Mouse (Mus musculus) kidney, adult 18-20 months (tissue): ENCODE data around the gene Rimklb.
"Not testable (repeated sequence)": the region's sequence is repeated elsewhere in the genome, so short reads cannot be mapped to it uniquely, and the experiment has no call there.

Source experiments
- DNase-seq: peaks from one replicate; pipeline ENCODE4 v3.0.0; 2021

Rimklb gene

DNA sequence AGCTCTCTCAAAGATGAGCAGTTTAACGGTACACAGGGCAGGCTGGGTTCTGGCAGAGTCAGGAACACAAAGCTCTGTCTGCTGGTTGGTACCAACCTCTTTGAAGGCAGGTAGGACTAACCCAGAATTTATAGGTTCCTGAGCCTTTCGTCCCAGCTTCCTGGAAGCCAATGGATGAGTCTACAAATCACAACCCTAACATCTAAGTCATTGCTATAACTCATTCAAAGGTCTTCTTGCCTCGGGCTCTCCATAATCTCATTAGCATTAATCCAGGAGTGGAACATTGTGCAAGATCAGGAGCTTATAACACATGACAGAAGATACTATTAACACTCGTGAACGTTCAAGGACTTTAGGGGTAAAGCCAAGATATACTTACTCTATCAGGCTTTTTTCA lies at the start of gene Rimklb:
Gene Rimklb (minus strand): TSS at position 101 of the 400 bp plus-strand sequence.
- no peak for DNase-seq

DNA sequence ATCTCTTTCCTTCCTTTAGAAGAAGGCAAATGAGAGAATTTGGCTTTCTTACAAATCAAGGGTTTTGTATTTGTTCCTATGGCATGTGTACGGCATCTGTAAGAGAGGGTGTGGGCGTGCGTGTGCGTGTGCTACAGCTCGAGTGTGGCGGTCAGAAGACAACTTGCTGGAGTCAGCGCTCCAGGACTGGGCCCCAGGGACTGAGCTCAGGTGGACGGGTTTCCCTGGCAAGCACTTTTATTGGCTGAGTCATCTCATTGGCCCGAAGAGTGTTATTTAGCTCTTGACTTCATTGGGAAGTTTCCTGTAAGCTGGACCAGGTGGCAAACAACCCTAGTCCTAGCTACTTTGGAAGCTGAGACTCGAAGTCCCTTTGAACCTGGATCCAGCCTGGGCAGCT lies 47.4 kb upstream of the Rimklb start:
- no peak for DNase-seq

DNA sequence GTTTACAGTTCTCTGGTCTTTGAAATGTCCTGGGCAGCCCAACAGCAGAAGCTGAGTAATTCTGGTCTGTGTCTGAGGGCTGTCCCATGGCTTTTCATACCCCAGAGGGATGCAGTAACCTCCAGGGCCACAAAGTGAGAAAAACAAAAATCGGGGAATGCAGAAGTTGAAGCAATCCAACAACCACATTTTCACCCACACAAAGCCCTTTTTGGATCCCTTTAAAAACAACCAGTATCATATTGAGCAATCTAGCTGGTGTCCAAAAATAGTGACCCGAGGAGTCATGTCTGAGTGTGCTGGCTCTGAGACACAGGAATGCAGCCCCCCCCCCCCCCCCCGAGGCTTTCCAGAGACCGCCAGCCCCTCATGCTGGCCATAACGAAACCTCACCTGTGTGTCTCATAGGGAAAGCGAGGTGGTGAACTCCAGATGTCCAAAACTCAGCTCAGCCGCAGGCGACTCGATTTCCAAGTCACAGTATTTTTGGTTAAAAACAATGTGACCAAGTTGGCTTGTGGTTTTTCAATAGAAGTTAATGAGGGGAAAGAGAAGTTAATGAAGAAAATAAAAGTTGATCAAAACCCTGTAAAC lies 46.8 kb upstream of the Rimklb start:
- no peak for DNase-seq

DNA sequence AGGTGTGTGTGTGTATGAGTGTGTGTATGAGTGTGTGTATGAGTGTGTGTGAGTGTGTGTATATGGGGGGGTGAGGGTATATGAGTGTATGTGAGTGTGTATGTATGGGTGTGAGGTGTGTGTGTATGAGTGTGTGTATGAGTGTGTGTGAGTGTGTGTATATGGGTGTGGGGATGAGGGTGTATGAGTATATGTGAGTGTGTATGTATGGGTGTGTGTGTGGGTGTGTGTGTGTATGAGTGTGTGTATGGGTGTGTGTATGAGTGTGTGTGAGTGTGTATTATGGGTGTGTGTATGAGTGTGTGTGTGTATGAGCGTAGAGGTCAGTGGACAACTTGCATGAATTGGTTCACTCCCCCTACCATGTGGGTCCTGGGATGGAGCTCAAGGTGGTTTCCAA lies 46.1 kb upstream of the Rimklb start:
- DNase-seq: no peak

DNA sequence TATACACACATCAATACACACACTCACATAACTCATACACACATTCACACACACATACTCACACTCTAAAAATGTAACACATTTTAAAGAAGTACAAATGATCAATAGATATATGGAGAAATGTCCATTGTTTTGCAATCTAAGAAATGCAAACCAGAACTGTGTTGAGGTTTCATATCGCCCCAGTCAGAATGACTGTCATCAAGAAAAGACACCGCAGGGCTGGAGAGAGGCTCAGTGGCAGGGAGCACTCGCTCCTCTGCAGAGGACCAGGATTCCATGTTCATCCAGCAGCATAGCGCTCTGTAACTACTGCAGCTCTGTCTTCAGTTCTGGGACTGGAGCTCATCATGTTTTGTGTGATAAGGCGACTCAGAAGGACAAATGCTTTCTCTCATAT lies 45.0 kb upstream of the Rimklb start:
- DNase-seq: no peak

DNA sequence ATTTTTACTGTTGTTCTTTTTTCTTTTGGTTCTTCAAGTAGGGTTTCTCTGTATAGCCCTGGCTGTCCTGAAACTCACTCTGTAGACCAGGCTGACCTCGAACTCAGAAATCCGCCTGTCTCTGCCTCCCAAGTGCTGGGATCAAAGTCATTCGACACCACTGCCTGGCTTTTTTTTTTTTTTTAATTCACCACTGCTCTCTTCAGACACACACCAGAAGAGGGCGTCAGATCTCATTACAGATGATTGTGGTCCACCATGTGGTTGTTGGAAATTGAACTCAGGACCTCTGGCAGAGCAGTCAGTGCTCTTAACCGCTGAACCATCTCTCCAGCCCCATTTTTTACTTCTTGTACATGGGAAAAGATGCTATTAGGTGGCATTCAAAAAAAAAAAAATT lies 43.9 kb upstream of the Rimklb start:
- not testable (repeated sequence) for DNase-seq

DNA sequence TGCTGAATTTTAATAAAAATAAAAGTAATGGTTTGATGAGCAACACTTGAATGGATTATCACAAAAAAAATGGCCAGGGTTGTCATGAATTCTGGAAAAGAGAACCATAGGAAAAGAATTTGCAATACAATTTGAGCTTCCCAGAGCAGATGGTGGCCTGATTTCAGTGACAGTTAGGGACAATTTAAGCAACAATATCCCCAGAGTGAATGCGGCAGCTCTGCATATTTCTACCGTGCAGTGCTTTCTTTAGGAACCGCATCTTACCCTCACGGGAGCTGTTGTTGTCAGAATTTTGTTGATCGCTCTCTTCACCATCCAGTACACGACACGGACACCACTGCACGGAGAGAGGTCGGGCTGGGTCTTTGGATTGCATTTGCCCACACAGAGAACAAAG lies 41.0 kb upstream of the Rimklb start:
- no peak for DNase-seq

DNA sequence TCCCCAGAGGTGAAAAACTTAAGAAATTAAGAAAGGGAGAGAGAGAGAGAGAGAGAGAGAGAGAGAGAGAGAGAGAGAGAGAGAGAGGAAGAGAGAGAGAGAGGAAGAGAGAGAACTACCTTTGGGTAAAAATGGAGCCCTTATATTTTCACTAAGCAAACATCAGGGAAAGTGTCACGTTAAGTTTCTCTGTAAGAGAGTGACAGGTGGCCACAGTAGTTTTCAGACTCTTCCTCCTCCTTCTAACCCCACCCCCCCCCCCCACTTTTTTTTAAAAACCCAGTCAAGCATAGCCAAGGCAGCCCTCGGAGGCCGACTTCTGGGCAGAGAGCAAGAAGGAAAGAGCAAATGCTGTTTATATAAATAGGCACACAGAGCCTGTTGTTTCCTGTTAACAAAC lies 35.5 kb upstream of the Rimklb start:
- DNase-seq: no peak

DNA sequence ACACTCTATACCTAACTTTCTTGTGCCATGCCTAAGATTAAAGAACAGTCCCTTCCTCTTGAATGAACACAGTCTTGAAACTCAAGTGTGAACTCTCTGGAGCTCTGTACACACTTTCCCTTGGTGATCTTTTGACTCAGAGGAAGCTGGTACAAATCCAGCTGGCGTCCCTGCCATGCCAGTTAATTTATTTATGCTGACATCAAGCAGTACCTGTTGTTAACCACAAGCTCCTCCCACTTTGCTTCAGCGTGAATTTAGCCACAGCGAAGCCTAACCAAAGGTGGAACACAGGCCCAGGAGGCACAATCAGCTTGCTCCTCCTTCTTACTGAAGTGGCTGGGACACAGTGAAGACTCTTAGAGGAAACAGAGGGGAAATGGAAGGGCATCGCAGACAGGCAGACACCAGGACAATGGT lies 34.3 kb upstream of the Rimklb start:
- DNase-seq: peak; percentile 73

DNA sequence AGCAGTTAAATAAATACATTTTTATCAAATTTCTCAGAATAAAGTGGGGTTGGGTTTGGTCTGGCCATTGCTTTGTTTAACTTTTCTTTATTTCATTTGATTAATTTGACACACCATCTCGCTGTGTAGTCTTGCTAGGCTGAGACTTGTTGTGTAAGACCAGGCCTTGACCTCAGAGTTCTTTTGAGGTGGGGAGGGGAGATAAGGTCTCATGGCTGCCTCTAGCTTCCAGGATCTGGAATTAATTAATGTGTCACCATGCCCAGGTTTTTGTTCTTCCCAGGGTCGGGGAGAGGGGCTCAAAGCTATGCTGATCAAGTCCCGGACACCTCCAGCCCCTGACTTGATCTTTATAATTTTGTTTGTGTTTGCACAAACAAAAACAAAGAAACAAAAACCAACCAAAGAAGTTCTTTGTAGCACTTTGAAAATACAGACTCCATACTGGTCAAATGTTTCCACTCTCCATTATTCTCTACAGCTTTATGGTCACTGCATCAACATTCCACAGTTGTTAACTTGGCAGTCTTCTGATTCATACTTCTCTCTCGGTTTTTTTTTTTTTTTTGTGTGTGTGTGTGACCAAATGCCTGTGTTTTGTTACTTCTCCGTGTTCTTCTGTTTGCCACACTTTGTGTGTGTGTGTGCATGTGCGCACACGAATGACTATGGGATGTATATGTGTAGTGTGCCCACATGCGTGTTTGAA lies 33.1 kb upstream of the Rimklb start:
- DNase-seq: no peak

DNA sequence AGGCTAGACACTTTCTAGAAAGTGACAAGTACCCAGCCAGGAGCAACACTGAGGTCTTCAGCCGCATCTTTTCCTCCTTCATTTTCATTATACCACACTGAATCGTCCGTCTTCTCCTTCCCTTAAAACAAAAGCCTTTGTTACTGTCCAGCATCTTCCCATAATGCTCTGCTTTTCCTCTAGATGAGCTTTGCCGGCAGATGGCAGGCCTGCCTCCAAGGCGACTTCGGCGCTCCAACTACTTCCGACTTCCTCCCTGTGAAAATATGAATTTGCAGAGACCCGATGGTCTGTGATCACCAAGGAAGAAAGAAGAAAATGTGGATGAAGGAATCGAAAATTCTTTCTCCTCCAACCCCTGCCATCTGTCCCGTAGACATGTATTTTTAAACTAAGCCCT lies 29.6 kb upstream of the Rimklb start:
- DNase-seq: no peak

DNA sequence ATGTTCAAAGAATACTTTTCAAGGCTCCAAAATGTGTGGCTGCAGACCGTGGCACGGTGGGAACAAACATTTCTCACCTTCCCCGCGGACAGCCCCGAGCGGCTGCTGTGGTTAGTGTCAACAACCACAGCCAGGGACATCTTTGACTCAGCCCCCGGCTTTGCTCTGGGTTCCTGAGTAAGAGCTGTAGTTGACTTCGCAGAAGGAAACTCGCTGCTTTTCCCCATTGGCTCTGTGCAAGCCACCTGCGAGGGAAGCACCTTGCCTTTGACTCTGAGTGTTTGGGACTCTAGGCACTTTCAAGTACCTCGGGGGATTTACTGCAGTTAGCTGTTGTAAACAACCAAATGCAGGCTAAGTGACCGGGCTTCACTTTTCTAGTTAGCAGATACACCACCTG lies 29.0 kb upstream of the Rimklb start:
- DNase-seq: no peak

DNA sequence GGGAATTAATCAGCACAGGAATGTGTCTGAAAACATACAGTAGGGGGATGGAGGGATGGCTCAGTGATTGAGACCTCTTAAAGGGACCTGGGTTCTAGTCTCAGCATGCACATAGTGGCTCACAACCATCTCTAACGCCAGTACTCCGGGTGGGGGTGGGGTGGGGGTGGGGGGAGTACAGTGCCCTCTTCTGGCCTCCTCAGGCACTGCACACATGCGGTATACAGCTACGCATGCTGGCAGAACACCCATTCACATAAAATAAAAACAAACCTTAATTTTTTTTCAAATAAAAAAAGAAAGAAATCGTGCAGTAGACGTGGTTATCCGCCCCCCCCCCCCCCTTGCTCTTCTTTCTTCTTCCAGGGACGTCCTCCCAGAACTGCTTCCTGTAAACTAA lies 24.7 kb upstream of the Rimklb start:
- DNase-seq: no peak

DNA sequence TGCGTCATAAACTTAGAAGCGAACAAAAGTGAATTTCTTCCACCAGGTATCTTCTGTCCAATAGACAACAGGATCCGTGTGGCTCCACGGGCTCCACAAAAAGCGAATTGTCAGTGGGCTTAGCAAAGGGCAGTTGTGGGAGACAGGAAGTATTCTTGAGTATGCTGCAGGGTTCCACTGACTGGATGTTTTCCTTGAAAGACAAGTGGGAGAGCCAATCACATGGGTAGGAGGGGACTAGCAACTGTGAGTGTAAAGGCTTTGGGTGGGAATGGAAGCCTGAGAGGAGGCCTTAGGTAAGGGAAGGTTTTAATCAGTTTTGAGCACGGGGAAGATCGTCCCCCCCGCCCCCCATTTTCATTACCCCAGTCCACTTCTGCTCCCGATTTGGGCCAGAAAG lies 24.0 kb upstream of the Rimklb start:
- no peak for DNase-seq

DNA sequence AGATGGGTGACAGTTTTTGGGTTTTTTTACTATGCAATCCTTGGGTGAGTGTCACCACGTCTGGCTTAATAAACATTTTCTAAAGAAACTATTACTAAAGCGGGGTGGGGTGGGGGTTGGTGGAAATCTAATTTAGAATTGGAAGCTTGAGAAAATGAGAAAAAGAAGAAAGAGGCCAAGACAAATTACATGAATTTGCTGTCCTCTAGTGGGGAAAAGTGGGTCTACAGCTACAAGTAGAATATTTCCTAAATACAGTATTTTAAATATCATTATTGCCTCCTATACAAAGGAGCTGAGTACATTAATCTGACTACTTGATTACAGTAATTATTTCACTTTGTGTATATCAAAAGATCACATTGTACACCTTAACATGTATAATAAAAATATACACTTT lies 20.8 kb upstream of the Rimklb start:
- DNase-seq: no peak

DNA sequence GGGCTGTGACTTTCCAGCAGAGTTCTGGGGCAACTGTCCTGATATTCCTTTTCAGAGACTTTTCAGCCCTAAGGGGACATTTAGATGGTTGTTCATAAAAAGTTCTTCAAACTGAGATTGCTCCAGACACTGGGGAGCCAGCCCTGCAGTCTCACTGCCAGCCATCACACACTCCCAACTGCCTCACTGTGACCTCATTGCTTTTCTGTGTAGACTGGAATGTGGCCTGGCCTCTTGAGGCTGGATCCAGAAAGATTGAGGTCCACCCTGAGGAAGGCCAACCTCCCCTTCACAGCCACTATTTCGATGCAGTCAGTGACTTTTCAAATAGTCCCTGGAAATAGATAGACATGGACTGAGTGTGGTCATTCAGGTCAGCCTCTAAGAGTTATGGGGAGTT lies 19.1 kb upstream of the Rimklb start:
- no peak for DNase-seq

DNA sequence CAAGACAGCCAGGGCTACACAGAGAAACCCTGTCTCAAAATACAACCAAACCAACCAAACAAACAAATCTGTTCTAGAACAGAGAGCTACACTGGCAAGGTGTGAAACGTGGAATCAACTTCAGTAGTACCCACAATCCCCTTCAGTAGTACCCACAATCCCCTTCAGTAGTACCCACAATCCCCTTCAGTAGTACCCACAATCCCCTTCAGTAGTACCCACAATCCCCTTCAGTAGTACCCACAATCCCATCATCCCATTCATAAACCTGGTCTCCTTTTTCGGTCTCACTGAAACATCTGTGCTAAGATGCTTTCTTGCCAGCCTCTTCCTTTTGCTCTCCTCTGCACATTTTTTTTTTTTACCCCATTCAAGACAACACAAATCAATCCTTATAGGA lies 17.2 kb upstream of the Rimklb start:
- DNase-seq: not testable (repeated sequence)

DNA sequence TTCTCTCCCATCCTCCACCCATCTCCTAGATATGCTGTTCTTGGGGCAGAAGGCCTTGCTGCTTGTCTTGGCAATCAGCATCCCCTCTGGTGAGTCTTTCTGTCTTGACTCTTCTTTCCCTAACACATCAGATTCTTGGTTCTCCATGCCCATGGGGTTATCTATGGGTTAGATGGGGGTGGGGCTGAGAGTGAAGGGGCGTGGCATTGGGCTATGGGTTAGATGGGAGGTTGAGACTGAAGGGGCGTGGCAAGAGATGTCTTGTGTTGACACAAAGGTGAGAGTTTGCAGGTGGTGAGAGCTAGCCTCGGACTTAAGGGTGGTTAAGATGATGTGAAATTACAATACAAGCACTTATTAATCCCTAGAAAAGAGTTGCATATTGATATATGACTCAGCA lies 15.8 kb upstream of the Rimklb start:
- DNase-seq: no peak

DNA sequence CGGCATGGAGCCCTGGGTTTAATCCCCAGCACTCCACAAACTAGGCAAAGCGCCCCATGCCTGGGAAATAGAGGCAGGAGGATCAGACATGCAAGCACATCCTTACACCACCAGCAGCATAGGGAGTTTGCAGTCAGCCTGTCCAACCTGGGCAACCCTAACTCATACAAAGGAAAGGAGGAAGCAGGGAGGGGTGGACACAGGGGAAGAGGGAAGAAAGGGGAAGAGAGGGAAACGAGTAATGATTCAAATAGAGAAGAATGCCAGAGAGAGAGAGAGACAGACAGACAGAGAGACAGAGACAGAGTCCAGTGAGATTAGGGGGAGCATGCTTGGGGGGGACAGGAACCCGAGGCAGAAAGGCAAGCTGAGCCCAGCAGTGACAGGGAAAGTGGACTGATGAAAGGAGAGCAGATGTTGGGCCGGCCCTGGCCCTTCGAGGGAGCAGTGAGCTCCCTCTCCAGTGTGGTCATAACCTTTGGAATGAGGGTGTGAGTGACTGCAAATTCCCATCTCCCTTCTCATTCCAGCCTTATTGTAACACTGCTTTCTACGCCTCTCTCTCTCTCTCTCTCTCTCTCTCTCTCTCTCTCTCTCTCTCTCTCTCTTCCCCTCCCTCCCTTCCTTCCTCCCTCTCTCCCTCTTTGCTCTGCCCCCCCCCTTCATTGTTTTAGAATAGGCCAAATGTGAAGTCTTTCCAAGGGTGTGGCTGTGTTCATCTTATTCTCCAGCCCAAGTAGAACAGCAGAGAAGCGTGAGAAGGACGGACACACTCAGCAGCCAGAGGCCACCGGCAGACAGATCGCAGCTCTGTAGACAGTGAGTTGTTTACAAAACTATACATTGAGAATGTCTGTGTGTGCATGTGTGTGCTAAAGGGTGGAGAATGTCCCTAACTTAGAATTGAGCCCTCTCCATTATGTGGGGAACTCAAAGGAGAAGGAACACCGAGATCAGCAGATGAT lies 14.6 kb upstream of the Rimklb start:
- no peak for DNase-seq

DNA sequence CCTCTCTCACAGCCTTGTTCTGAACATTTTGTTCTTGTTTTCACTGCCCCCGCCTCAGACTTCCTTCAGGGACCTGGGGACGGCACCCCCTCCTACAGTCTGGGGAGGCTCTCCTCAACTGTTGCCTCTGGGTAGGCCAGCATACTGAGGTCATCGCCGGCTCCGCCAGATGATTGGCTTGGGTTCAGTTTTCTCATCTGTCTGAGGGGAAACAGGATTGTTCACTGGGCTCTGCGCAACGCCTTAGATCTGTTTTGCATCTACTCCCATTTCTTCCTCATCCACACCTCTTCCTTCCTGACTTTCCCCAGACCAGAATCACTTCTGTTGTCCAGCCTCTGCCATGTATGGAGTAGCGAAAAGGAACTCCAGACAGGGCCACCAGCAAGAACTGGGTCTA lies 9.9 kb upstream of the Rimklb start:
- DNase-seq: no peak

DNA sequence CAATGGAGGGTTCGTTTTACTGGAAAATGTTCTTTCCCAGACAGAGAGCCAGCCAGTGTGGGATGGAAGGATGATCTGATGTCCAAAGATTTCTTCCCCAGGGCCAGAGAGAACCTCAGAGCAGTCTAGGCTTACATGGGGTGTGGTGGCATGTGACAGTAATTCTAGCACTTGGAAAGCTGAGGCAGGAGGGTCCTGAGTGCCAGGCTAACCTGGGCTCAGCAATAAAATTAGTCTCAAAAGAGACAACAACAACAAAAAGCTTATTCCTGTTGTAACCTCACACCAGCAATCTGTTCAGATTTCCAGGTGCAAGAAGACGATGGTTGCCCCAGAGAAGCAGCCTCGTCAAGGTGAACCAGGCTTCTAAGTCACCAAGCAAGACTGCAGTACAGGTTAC lies 7.0 kb upstream of the Rimklb start, which contains the start of gene Mfap5:
Gene Mfap5 (plus strand): TSS at position 301 of the 400 bp plus-strand sequence.
- no peak for DNase-seq

DNA sequence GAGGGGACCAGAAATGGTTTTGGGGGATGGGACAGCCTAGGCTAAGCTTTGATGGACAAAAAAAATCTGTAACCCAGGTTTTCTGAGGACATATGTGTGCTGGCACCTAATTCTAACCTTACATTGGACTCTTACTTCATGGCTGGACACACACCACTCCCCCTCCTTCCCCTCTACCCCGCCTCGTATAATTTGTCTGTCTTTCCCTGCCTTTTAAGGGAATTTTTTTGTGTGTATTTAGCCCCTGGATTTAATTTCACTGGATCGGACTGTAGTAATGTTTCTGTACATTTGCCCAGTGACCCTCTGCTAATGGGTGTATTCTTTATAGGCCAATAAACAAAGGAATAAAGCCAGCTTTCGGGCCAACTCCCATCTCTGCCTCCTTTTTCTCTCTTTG lies 6.5 kb upstream of the Rimklb start:
- no peak for DNase-seq

DNA sequence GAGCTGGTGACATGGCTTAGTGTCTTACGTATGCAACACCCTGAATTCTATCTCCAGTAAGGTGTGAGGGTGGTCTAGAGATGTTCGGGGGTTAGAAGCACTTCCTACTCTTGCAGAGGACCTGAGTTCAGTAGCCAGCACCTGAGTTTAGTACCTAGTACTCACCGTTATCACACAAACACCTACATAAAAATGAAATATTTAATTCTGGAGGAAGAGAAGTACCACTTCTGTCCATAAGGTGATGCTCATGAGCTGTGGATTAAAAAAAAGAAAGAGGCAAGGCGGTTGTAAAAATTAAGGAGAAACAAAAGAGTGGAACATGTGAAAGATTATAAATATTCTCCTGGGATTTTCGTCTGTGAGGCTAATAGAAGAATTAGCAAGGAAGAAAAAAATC lies 2.1 kb downstream of the Rimklb start:
- no peak for DNase-seq
